Mouse (Mus musculus) hindbrain, embryonic 15.5 days (tissue): ENCODE data around the gene Mier2. TPM values are rescaled to one million over a fixed set of nuclear protein-coding genes. Genes with fewer than 3 reads are reported as not detected.

Experiments
- ATAC-seq: fragments of 200-750 bp; cut with Nextera tagmentation; 2 replicates; pipeline ENCODE4 v1.8.0; 2017; ENCODE audit warnings: low read depth, moderate number of reproducible peaks, moderate TSS enrichment; ENCODE audit not compliant: low FRiP score
- H3K27ac ChIP-seq: fragments of 300-500 bp; sonication (generic); replicated peaks from 2 replicates; pipeline ENCODE4 v1.5.1; 2015; ENCODE audit warnings: mild to moderate bottlenecking, inconsistent platforms
- H3K27me3 ChIP-seq: fragments of 300-500 bp; sonication (generic); 2 replicates; pipeline ENCODE4 v1.6.1; 2015; ENCODE audit warnings: control low read depth, inconsistent platforms
- H3K36me3 ChIP-seq: fragments of 300-500 bp; sonication (generic); 2 replicates; pipeline ENCODE4 v1.6.1; 2015; ENCODE audit warnings: control low read depth, inconsistent platforms
- H3K4me1 ChIP-seq: fragments of 300-500 bp; sonication (generic); replicated peaks from 2 replicates; pipeline ENCODE4 v1.6.1; 2015; ENCODE audit warnings: control low read depth, inconsistent platforms
- H3K4me2 ChIP-seq: fragments of 300-500 bp; sonication (generic); 2 replicates; pipeline ENCODE4 v1.6.1; 2015; ENCODE audit warnings: moderate library complexity, mild to moderate bottlenecking, inconsistent platforms
- H3K4me3 ChIP-seq: fragments of 300-500 bp; sonication (generic); 2 replicates; pipeline ENCODE4 v1.5.1; 2015; ENCODE audit warnings: mild to moderate bottlenecking, inconsistent platforms
- H3K9ac ChIP-seq: fragments of 300-500 bp; sonication (generic); 2 replicates; pipeline ENCODE4 v1.6.1; 2015; ENCODE audit warnings: inconsistent platforms
- H3K9me3 ChIP-seq: fragments of 300-500 bp; sonication (generic); 2 replicates; pipeline ENCODE4 v1.6.1; 2016; ENCODE audit warnings: control low read depth, inconsistent platforms
- WGBS: fragments of 180-500 bp; shearing (Covaris S2); methylation state at CpG from one replicate; pipeline ENCODE4 v1.1.7; 2015; 5-methylcytosine and 5-hydroxymethylcytosine counted together
- microRNA-seq: library from miRNA; unstranded; fragments of <30 nt; microRNA quantifications from one replicate; pipeline ENCODE4, GENCODE M21; 2016
- polyA plus RNA-seq: library from polyadenylated mRNA; unstranded; fragments of >200 nt; fragmentation: Nextera tagmentation; extraction: Ambion mirVana; gene quantifications from 2 replicates; pipeline ENCODE4 v1.2.1, GENCODE M21; 2015

Mier2 gene
- polyA plus RNA-seq, 1 experiment from 2014 or later: 75.6 TPM

DNA sequence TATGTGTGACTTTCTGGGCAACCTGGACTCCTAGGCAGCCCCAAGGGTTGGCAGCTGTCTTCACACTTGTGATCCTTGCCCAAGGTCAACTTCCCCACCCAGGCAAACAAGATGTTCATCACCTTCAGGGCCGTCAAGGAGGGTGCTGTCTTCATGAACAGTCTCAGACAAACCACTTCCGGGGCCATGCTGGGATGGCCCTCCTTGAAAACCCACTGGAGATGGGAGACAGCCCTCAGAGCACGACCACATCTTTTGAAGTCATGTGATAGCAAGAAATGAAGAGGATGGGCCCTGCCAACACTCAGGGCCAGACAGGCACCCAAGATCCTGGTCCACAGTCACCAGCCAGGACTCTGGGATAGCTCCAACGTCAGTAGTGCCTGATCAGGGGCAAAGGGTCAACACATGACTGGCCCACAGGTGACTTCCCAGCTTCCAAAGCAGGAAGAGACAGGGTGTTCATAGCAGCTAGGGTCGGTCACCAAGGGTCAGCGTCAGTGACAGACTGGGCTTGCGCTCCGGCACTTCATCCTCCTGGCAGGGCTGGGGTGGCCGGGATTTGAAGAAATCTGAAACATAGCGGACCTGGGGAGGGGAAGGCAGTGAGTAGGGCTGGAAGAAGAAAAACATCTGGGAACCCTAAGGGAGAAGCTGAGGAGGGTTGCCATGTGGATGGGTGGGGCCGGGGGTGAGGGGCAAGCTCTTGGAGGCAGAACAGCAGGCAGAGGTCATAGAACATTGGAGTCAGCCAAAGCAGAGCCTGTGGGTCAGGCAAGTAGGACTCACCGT, 28.1 kb downstream of the Mier2 start:
- Histone ChIP-seq H3K9ac (no peak overlapping the region), H3K4me3 (no peak overlapping the region), H3K4me2 (no peak overlapping the region), H3K27me3 (no peaks in the 10 kb centered on the region), H3K27ac (no peak overlapping the region), H3K4me1 (no peaks in the 10 kb centered on the region), H3K9me3 (no peaks in the 10 kb centered on the region), H3K36me3 (no peaks in the 10 kb centered on the region)
- 89% methylated on average over 12 of the region's 12 CpGs for WGBS
- no peak for ATAC-seq

- 91% methylated on average over 8 of the region's 8 CpGs for WGBS
- Histone ChIP-seq H3K36me3 (no peaks in the 10 kb centered on the region), H3K4me1 (no peaks in the 10 kb centered on the region), H3K27me3 (no peaks in the 10 kb centered on the region), H3K4me3 (no peak overlapping the region), H3K9me3 (no peaks in the 10 kb centered on the region), H3K9ac (no peak overlapping the region), H3K27ac (no peak overlapping the region), H3K4me2 (no peak overlapping the region)
- no peak for ATAC-seq
Observed at GRCm38 (mm10) chr10:79525456-79526325, 29.3 kb downstream of the Mier2 start.

DNA sequence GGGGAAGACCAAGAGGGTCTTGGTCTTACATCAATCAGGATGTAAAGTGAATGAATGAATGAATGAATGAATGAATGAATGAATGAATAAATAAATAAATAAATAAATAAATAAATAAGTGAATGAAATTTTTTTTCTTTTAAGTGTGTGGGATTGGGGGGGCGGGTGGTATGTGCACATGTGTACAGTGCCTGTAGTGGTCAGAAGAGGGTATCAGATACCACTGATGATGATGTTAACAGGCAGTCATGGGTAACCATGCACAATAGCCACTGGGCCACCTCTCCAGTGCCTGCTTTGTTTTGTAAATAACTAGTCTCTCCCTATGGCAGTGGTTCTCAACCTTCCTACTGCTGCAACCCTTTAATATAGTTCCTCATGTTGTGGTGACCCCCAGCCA, 30.6 kb downstream of the Mier2 start:
- no peak overlapping the region for H3K27ac ChIP-seq
- no peaks in the 10 kb centered on the region for H3K4me1 ChIP-seq
- H3K9me3 ChIP-seq: no peaks in the 10 kb centered on the region
- WGBS: 78% methylated on average over 1 of the region's 1 CpGs
- ATAC-seq: 0 out of 2 replicates have a peak, but pooled peaks have one; percentile 56
- H3K4me2 ChIP-seq: no peak overlapping the region
- H3K9ac ChIP-seq: no peak overlapping the region
- H3K36me3 ChIP-seq: no peaks in the 10 kb centered on the region
- H3K27me3 ChIP-seq: no peaks in the 10 kb centered on the region
- H3K4me3 ChIP-seq: no peak overlapping the region

GRCm38 (mm10) chr10:79506709-79507108, 48.3 kb downstream of the Mier2 start:
- H3K9ac ChIP-seq: no peak overlapping the region
- no peak for ATAC-seq
- 87% methylated on average over 2 of the region's 2 CpGs for WGBS
- H3K4me3 ChIP-seq: no peak overlapping the region
- no peaks in the 10 kb centered on the region for H3K27me3 ChIP-seq
- H3K27ac ChIP-seq: no peak overlapping the region
- no peaks in the 10 kb centered on the region for H3K9me3 ChIP-seq
- H3K4me2 ChIP-seq: no peak overlapping the region
- H3K36me3 ChIP-seq: no peaks in the 10 kb centered on the region
- H3K4me1 ChIP-seq: no peaks in the 10 kb centered on the region

- H3K36me3 ChIP-seq: no peaks in the 10 kb centered on the region
- no peak overlapping the region for H3K9ac ChIP-seq
- H3K27ac ChIP-seq: no peak overlapping the region
- H3K4me3 ChIP-seq: no peak overlapping the region
- no peaks in the 10 kb centered on the region for H3K9me3 ChIP-seq
- H3K4me2 ChIP-seq: no peak overlapping the region
- 72% methylated on average over 6 of the region's 6 CpGs for whole genome bisulfite sequencing
- no peaks in the 10 kb centered on the region for H3K27me3 ChIP-seq
- H3K4me1 ChIP-seq: no peaks in the 10 kb centered on the region
- ATAC-seq: no peak
Observed at GRCm38 (mm10) chr10:79502830-79503644, 52.0 kb downstream of the Mier2 start.

DNA sequence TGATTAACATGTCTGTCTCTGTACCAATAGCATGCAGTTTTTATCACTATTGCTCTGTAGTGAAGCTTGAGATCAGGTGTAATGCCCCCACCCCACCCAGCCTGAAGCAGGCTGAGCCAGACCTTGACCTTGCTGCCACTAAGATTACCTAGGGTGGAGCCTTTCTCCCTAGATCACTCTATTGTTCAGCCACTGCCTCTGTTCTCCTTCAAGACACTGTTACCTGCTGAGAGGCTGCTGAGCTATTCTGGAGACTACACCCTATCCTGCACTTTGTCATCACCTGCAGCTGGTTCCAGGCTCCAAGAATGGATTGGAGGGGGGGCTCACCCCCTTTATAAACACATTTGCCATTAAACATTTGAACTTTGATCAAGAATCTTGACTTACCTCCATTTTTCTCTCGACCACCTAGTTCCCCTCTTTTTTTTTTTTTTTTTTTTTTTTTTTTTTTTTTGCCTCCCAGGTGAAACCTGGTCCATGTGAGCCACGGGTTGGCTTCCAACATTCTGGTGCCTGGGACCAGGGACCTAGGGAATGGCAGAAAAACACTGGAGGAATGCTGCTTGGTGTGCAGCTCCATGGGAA, 58.2 kb downstream of the Mier2 start:
- WGBS: 67% methylated on average over 2 of the region's 2 CpGs
- Histone ChIP-seq H3K36me3 (no peaks in the 10 kb centered on the region), H3K27me3 (no peaks in the 10 kb centered on the region), H3K9ac (no peak overlapping the region), H3K4me3 (no peak overlapping the region), H3K27ac (no peak overlapping the region), H3K9me3 (no peaks in the 10 kb centered on the region), H3K4me1 (no peaks in the 10 kb centered on the region), H3K4me2 (no peak overlapping the region)
- no peak for ATAC-seq

DNA sequence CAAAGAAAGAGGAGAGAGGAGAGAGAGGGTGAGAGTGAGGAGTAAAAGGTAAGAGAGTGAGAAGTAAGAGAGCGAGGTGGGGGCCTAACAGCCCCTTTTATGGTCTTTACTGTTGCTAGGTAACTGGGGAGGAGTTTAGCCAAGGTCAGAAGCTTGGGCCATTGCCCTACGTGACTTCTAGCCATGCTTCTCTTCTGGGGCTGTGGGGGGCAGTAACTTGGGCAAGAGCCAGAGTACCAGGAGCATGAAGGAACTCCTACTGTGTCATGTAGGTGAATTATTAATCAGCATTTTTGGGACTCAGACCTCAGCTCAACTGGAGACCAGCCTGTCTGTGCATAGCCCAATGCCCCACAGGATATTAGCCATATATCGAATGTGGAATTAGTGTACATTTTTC, 59.1 kb downstream of the Mier2 start:
- H3K27me3 ChIP-seq: no peaks in the 10 kb centered on the region
- H3K4me3 ChIP-seq: no peak overlapping the region
- no peak overlapping the region for H3K27ac ChIP-seq
- no peak overlapping the region for H3K9ac ChIP-seq
- H3K36me3 ChIP-seq: no peaks in the 10 kb centered on the region
- H3K9me3 ChIP-seq: no peaks in the 10 kb centered on the region
- WGBS: 59% methylated on average over 3 of the region's 3 CpGs
- no peak overlapping the region for H3K4me2 ChIP-seq
- no peaks in the 10 kb centered on the region for H3K4me1 ChIP-seq
- no peak for ATAC-seq

Small RNA genes lying within 50 kb of the gene (microRNA-seq; reads per million reads assigned to microRNA genes)
- not detected for gene Mir6909

Other genes starting within 250 kb of the Mier2 start
- gene Vmn2r82, start 198.7 kb downstream of the Mier2 start, polyA plus RNA-seq: not detected in 2 replicates
- not detected in 2 replicates for gene Vmn2r83, start 86.5 kb downstream of the Mier2 start, polyA plus RNA-seq
- gene Plpp2, start 21.4 kb downstream of the Mier2 start, polyA plus RNA-seq: 17.7 and 21.9 TPM in 2 replicates
- not detected in 2 replicates for gene Theg, start 32.1 kb upstream of the Mier2 start, polyA plus RNA-seq
- gene C2cd4c, start 58.8 kb upstream of the Mier2 start, polyA plus RNA-seq: 0.54 and 0.60 TPM in 2 replicates
- 28.1 and 28.5 TPM in 2 replicates for gene Shc2, start 82.7 kb upstream of the Mier2 start, polyA plus RNA-seq
- gene Odf3l2, start 90.5 kb upstream of the Mier2 start, polyA plus RNA-seq: 0.13 and 0.43 TPM in 2 replicates
- gene Madcam1, start 109.4 kb upstream of the Mier2 start, polyA plus RNA-seq: 0.87 and 1.2 TPM in 2 replicates
- gene Tpgs1, start 114.2 kb upstream of the Mier2 start, polyA plus RNA-seq: 102 and 107 TPM in 2 replicates
- gene Cdc34, start 127.0 kb upstream of the Mier2 start, polyA plus RNA-seq: 82.4 and 91.7 TPM in 2 replicates
- gene Gzmm, start 133.8 kb upstream of the Mier2 start, polyA plus RNA-seq: 1.3 and 1.4 TPM in 2 replicates
- 985 and 993 TPM in 2 replicates for gene Bsg, start 149.3 kb upstream of the Mier2 start, polyA plus RNA-seq
- gene Hcn2, start 161.4 kb upstream of the Mier2 start, polyA plus RNA-seq: 2.6 and 2.8 TPM in 2 replicates
- gene Polrmt, start 191.4 kb upstream of the Mier2 start, polyA plus RNA-seq: 37.0 and 43.0 TPM in 2 replicates
- 2.2 and 2.4 TPM in 2 replicates for gene Fgf22, start 199.9 kb upstream of the Mier2 start, polyA plus RNA-seq
- gene Rnf126, start 211.8 kb upstream of the Mier2 start, polyA plus RNA-seq: 103 and 125 TPM in 2 replicates
- gene Fstl3, start 222.1 kb upstream of the Mier2 start, polyA plus RNA-seq: 2.3 and 2.5 TPM in 2 replicates
- 0.27 and 0.28 TPM in 2 replicates for gene Prss57, start 235.8 kb upstream of the Mier2 start, polyA plus RNA-seq
- 277 and 303 TPM in 2 replicates for gene Palm, start 238.4 kb upstream of the Mier2 start, polyA plus RNA-seq